Mouse (Mus musculus) megakaryocyte, adult 5-6 weeks (primary cell): ENCODE results near the gene Syt2. TPM values are rescaled to one million over a fixed set of nuclear protein-coding genes. Genes with fewer than 3 reads are reported as not detected.
A peak's percentile ranks its signal among the peaks of the same experiment; 100 is the strongest.

Experiments used
- ATAC-seq: 2 replicates; pipeline ENCODE4 v1.8.0; 2016; ENCODE audit warnings: mild to moderate bottlenecking, inconsistent platforms; ENCODE audit not compliant: poor library complexity, severe bottlenecking
- total RNA-seq, 2 experiments: library from RNA; stranded (forward) in 1 of 2; stranded (reverse) in 1 of 2; fragments of 153-499, 151-499 nt in 1 of 2; fragments of 221-1000, 200-1000 nt in 1 of 2; gene quantifications; 2 replicates each; pipeline versions ENCODE4 v1.2.3 to v1.2.4; 2015 to 2017

Gene Syt2
- total RNA-seq, 2 experiments from 2014 or later: not detected

DNA sequence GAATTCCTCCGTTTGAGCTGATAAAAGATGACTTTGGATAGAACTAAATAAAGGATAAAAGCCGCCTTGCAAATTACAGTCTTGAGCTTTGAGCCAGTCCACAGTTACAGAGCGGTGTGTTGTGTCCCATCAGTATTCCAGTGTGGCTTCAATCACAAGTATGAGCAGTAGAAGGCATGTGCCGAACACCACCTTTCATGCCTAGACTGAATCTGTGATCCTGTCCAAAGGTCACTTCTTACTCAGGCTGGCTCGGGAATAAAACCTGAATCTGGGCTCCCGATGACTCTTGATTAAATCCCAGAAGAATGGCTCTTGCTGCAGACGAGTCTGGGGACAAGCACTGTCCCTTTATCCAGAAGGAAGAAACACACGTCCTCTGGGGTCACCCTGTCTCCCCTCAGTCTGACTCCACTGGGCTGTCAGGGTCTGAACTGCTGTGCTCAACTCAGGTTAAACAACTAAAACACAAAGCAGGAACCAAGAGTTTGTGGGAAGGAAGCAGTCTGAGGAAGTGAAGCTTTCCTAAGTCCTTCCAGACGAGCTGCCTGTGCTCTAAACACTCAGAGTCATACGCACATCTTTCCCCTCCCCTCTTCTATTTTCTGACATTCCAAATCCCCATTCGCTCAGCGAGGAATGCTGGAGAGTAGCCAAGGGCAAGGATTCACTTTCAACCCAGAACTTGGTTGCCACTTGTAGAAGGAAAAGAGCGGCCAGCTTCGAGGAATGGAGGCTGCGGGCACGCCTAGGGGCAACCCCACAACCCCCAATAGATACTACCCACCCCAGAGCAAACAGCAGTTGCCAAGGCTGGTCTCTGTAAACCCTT is 157.0 kb downstream of the Syt2 start:
- peak; percentile 93 for ATAC-seq

DNA sequence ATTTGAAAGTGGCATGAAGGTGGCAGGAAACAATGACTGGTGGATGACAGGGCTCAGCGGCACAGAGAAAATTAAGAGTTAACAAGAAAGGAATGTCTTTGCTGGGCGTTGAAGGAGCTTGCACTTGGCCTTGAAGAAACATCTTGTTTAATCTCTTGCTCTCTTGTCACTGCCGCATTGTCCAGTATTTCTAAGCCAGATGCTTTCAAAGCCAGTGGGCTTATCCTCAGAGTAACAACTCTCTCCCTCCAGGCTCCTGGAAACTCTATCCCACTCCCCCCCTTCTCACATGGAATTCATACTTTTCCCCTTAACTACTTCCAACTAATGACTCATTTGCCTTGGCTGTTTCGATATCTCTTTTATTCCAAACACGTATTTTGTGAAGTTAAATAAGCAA is 157.9 kb downstream of the Syt2 start:
- ATAC-seq: no peak

DNA sequence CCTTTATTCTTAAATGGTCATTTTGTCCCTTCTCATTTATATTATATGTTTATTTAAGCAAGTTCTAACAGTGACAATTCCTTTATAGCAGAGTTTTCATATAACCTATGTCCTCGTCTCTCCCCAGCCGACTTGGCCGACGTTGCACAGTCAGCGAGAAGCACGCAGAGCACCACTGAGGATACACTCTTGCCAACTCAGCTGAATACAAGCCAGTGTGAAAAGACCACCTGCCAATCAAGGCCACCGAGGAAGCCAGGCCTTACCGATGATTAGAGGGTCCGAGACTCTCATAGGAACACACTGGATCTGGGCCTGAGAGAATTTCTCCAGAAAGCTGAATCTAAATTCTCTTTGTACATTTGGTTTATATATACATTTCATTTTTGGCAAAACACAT is 159.0 kb downstream of the Syt2 start:
- ATAC-seq: no peak

Other genes with a start within 250 kb of the Syt2 start
- gene Cyb5r1, start 241.1 kb upstream of the Syt2 start, total RNA-seq (2015): 54.5 and 69.7 TPM in 2 replicates
- 43.8 and 46.8 TPM in 2 replicates for gene Cyb5r1, start 241.1 kb upstream of the Syt2 start, total RNA-seq (2017)
- gene Adipor1, start 231.3 kb upstream of the Syt2 start, total RNA-seq (2015): 118 and 120 TPM in 2 replicates
- 73.8 and 83.6 TPM in 2 replicates for gene Adipor1, start 231.3 kb upstream of the Syt2 start, total RNA-seq (2017)
- gene Klhl12, start 191.1 kb upstream of the Syt2 start, total RNA-seq (2015): 10.0 and 10.2 TPM in 2 replicates
- gene Klhl12, start 191.1 kb upstream of the Syt2 start, total RNA-seq (2017): 11.2 and 12.8 TPM in 2 replicates
- 20.6 and 24.1 TPM in 2 replicates for gene Rabif, start 152.0 kb upstream of the Syt2 start, total RNA-seq (2015)
- 16.1 and 18.6 TPM in 2 replicates for gene Rabif, start 152.0 kb upstream of the Syt2 start, total RNA-seq (2017)
- gene Mgat4e, start 97.0 kb upstream of the Syt2 start, total RNA-seq (2015): not detected in 2 replicates
- not detected in 2 replicates for gene Mgat4e, start 97.0 kb upstream of the Syt2 start, total RNA-seq (2017)
- gene Kdm5b, start 86.5 kb upstream of the Syt2 start, total RNA-seq (2015): 7.1 and 9.5 TPM in 2 replicates
- 7.1 and 10.2 TPM in 2 replicates for gene Kdm5b, start 86.5 kb upstream of the Syt2 start, total RNA-seq (2017)